Mouse (Mus musculus) kidney, postnatal 25 days (tissue): Measurements from ENCODE around the gene Olfr1196.
"Not testable (repeated sequence)": the region's sequence is repeated elsewhere in the genome, so short reads cannot be mapped to it uniquely, and the experiment has no call there.

ENCODE experiments used
- DNase-seq, 2 experiments: peaks; one replicate each; pipeline ENCODE4 v3.0.0; 2021; ENCODE audit warnings: mixed read lengths in 2 of 2

Gene Olfr1196

GRCm38 (mm10) chr2:88704497-88704896 is at the start of gene Olfr1196:
TSS of gene Olfr1196 (minus strand) at chr2:88704597.
- no peak for DNase-seq

GRCm38 (mm10) chr2:88751270-88751669 is 46.9 kb upstream of the Olfr1196 start, which contains the start of gene Olfr1198:
TSS of gene Olfr1198 (minus strand) at chr2:88751370.
- DNase-seq = no peak

- DNase-seq = no peak
These were observed 39.0 kb upstream of the Olfr1196 start for GRCm38 (mm10) chr2:88743379-88743778.

- no peak for DNase-seq
These were observed 27.9 kb upstream of the Olfr1196 start, which contains the start of gene Olfr1197 for GRCm38 (mm10) chr2:88732266-88732665. TSS of gene Olfr1197 (minus strand) at chr2:88732366.

GRCm38 (mm10) chr2:88689087-88689486 is 15.3 kb downstream of the Olfr1196 start, which contains the start of gene Olfr1195:
TSS of gene Olfr1195 (minus strand) at chr2:88689187.
- no peak for DNase-seq

GRCm38 (mm10) chr2:88675328-88675727 is 29.1 kb downstream of the Olfr1196 start, which contains the start of gene Olfr1193:
TSS of gene Olfr1193 (plus strand) at chr2:88675628.
- not testable (repeated sequence) for DNase-seq

- no peak for DNase-seq
These were observed 56.2 kb downstream of the Olfr1196 start, which contains the start of gene Olfr1192-ps1 for GRCm38 (mm10) chr2:88648209-88648608. TSS of gene Olfr1192-ps1 (plus strand) at chr2:88648509.
